Mouse (Mus musculus) G1E (cell line): ENCODE data around the gene Htr3a. TPM values are rescaled to one million over a fixed set of nuclear protein-coding genes. Genes with fewer than 3 reads are reported as not detected.

Source experiments
- ATAC-seq: 2 replicates; pipeline ENCODE4 v1.8.0; 2016; ENCODE audit warnings: mild to moderate bottlenecking; ENCODE audit not compliant: insufficient number of reproducible peaks, poor library complexity, low FRiP score, severe bottlenecking; ENCODE audit errors: extremely low read depth
- DNase-seq: peaks from one replicate; pipeline ENCODE4 v3.0.0; 2012; ENCODE audit warnings: low spot score
- H3K27me3 ChIP-seq: 2 replicates; pipeline ENCODE4 v1.6.1; 2012; ENCODE audit warnings: mild to moderate bottlenecking, low read length, inconsistent platforms; ENCODE audit not compliant: insufficient read depth
- H3K36me3 ChIP-seq: replicated peaks from 2 replicates; pipeline ENCODE3; 2012; ENCODE audit warnings: mild to moderate bottlenecking, inconsistent platforms
- H3K4me1 ChIP-seq: 2 replicates; pipeline ENCODE4 v1.6.1; 2012; ENCODE audit warnings: low read depth, low read length, inconsistent platforms, mixed read lengths; ENCODE audit not compliant: insufficient read depth
- H3K4me3 ChIP-seq: 2 replicates; pipeline ENCODE4 v1.5.1; 2012; ENCODE audit warnings: low read depth, mild to moderate bottlenecking, inconsistent platforms, low read length, moderate library complexity, mixed read lengths
- H3K9me3 ChIP-seq: replicated peaks from 2 replicates; pipeline ENCODE4 v1.6.1; 2012; ENCODE audit warnings: inconsistent platforms
- CTCF ChIP-seq: IDR thresholded peaks from 2 replicates; pipeline ENCODE4 v1.5.1; 2012; ENCODE audit warnings: low read depth, low read length, inconsistent platforms, mixed read lengths
- GATA1 ChIP-seq: IDR thresholded peaks from 2 replicates; pipeline ENCODE4 v1.6.1; 2012; ENCODE audit warnings: borderline replicate concordance, low read length, inconsistent platforms, mixed read lengths
- GATA2 ChIP-seq: IDR thresholded peaks from 2 replicates; pipeline ENCODE4 v1.6.1; 2012; ENCODE audit warnings: low read depth, low read length, inconsistent platforms, borderline replicate concordance
- POLR2AphosphoS5 ChIP-seq: IDR thresholded peaks from 2 replicates; pipeline ENCODE4 v1.6.1; 2012; ENCODE audit warnings: low read depth, low read length, inconsistent platforms; ENCODE audit not compliant: insufficient replicate concordance
- TAL1 ChIP-seq: conservative IDR thresholded peaks from 2 replicates; pipeline ENCODE4 v1.6.1; 2012; ENCODE audit warnings: low read depth, low read length, inconsistent platforms, mixed read lengths
- polyA plus RNA-seq: library from polyadenylated mRNA; stranded (reverse); fragments of >175 nt; gene quantifications from 2 replicates; pipeline ENCODE4 v1.2.3, GENCODE M21; 2012
- total RNA-seq, 2 experiments: library from RNA; stranded (forward) in 1 of 2; stranded (reverse) in 1 of 2; fragments of 200-1000 nt in 1 of 2; fragments of >200 nt in 1 of 2; fragmentation: Nextera tagmentation in 1 of 2; gene quantifications; 2 replicates each; pipeline ENCODE4 v1.2.3; 2014 to 2017

The Htr3a gene
- total RNA-seq (2014; fragmentation: Nextera tagmentation) (not detected in 2 replicates), total RNA-seq (2017) (0.06 TPM in 1 of 2 replicates, not detected in the other), polyA plus RNA-seq (not detected in 2 replicates)

GRCm38 (mm10) chr9:48910885-48911537 lies at the start of gene Htr3a:
Gene Htr3a (minus strand): TSS chr9:48911099.
- no peak within 1 kb of the TSS for H3K4me3 ChIP-seq
- peaks cover 31% of the 10 kb centered on the region for H3K27me3 ChIP-seq
- no peaks in the 10 kb centered on the region for H3K36me3 ChIP-seq
- no peak for TF ChIP-seq POLR2AphosphoS5
- TF ChIP-seq CTCF: no peak
- TF ChIP-seq TAL1: no peak
- no peak for TF ChIP-seq GATA2
- TF ChIP-seq GATA1: no peak
- ATAC-seq (no peak), DNase-seq (no peak)
- no peaks in the 10 kb centered on the region for H3K4me1 ChIP-seq
- H3K9me3 ChIP-seq: no peaks in the 10 kb centered on the region

GRCm38 (mm10) chr9:48947565-48947964 lies 36.7 kb upstream of the Htr3a start:
- Histone ChIP-seq H3K4me1 (no peaks in the 10 kb centered on the region), H3K9me3 (no peaks in the 10 kb centered on the region), H3K36me3 (no peaks in the 10 kb centered on the region), H3K27me3 (peaks cover 6% of the 10 kb centered on the region; the same call in 1 of the 2 replicates), H3K4me3 (no peak overlapping the region)
- ATAC-seq (no peak), DNase-seq (no peak)
- TF ChIP-seq CTCF: no peak
- no peak for TF ChIP-seq GATA1
- TF ChIP-seq POLR2AphosphoS5: no peak
- no peak for TF ChIP-seq TAL1
- TF ChIP-seq GATA2: no peak

GRCm38 (mm10) chr9:48942349-48942748 lies 31.4 kb upstream of the Htr3a start:
- no peak for DNase-seq
- H3K36me3 ChIP-seq: no peaks in the 10 kb centered on the region
- TF ChIP-seq GATA1 (no peak), GATA2 (no peak), POLR2AphosphoS5 (no peak), CTCF (no peak), TAL1 (no peak)
- no peaks in the 10 kb centered on the region for H3K4me1 ChIP-seq
- no peak for ATAC-seq
- no peak overlapping the region for H3K4me3 ChIP-seq
- H3K9me3 ChIP-seq: no peaks in the 10 kb centered on the region
- H3K27me3 ChIP-seq: peaks cover 6% of the 10 kb centered on the region

DNA sequence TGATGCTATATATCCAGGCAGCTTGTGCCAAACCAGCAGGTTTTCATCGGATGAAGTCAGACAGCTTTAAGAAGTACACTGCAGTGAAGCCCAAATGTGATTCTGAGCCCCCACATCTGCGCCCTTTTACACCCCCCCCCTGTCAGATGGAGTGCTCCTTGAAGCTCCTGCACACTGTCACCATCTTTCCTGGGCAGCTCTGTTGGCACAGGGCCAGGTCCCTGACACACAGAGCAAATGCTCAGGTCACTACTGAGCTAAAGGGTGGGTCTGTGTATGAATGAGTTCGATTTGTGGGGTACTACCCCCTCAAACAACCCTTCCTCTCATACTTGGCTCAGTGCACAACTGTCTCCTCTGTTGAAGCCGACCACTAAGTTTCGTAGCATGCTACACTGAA lies 18.5 kb upstream of the Htr3a start:
- Histone ChIP-seq H3K4me1 (no peaks in the 10 kb centered on the region), H3K4me3 (no peak overlapping the region), H3K27me3 (0 out of 2 replicates have a peak, but pooled peaks cover 6% of the 10 kb centered on the region), H3K9me3 (no peaks in the 10 kb centered on the region), H3K36me3 (no peaks in the 10 kb centered on the region)
- ATAC-seq (no peak), DNase-seq (no peak)
- TF ChIP-seq GATA1 (no peak), POLR2AphosphoS5 (no peak), CTCF (no peak), TAL1 (no peak), GATA2 (no peak)

GRCm38 (mm10) chr9:48928781-48929180 lies 17.9 kb upstream of the Htr3a start:
- ATAC-seq (no peak), DNase-seq (no peak)
- Histone ChIP-seq H3K36me3 (no peaks in the 10 kb centered on the region), H3K27me3 (0 out of 2 replicates have a peak, but pooled peaks cover 6% of the 10 kb centered on the region), H3K9me3 (no peaks in the 10 kb centered on the region), H3K4me3 (no peak overlapping the region), H3K4me1 (no peaks in the 10 kb centered on the region)
- TF ChIP-seq POLR2AphosphoS5 (no peak), TAL1 (no peak), CTCF (no peak), GATA1 (no peak), GATA2 (no peak)

- no peaks in the 10 kb centered on the region for H3K9me3 ChIP-seq
- no peaks in the 10 kb centered on the region for H3K4me1 ChIP-seq
- no peak overlapping the region for H3K4me3 ChIP-seq
- no peak for TF ChIP-seq CTCF
- no peak for TF ChIP-seq POLR2AphosphoS5
- TF ChIP-seq GATA1: no peak
- TF ChIP-seq TAL1: no peak
- TF ChIP-seq GATA2: no peak
- ATAC-seq (no peak), DNase-seq (no peak)
- H3K36me3 ChIP-seq: no peaks in the 10 kb centered on the region
- H3K27me3 ChIP-seq: peaks cover 16% of the 10 kb centered on the region
Measured at GRCm38 (mm10) chr9:48916011-48916788, 5.3 kb upstream of the Htr3a start.
